Mouse (Mus musculus): ENCODE results near the gene Hoxd12. TPM values are rescaled to one million over a fixed set of nuclear protein-coding genes. Genes with fewer than 3 reads are reported as not detected.

Hoxd12 gene
- polyA plus RNA-seq, 1 experiment = not detected

- WGBS = 5% methylated on average over 14 of the region's 14 CpGs
- DNase-seq (ENCODE audit: low read depth, low spot score) = no peak
Measured at GRCm38 (mm10) chr2:74661685-74662084, 13.1 kb upstream of the Hoxd12 start.

- no peak for DNase-seq (ENCODE audit: low read depth, low spot score)
- WGBS = 7% methylated on average over 18 of the region's 18 CpGs
Measured at GRCm38 (mm10) chr2:74663291-74663925, 11.4 kb upstream of the Hoxd12 start.

GRCm38 (mm10) chr2:74666411-74666810 is 8.4 kb upstream of the Hoxd12 start:
- WGBS = 26% methylated on average over 7 of the region's 7 CpGs

GRCm38 (mm10) chr2:74667191-74667841 is 7.5 kb upstream of the Hoxd12 start:
- 8% methylated on average over 36 of the region's 36 CpGs for WGBS
- no peak for DNase-seq (ENCODE audit: low read depth, low spot score)

More at GRCm38 (mm10) chr2:74666411-74666810, 8.4 kb upstream of the Hoxd12 start:
- DNase-seq (ENCODE audit: low read depth, low spot score) = no peak

- no peak for DNase-seq (ENCODE audit: low read depth, low spot score)
- under 1% methylated on average over 49 of the region's 51 CpGs for WGBS
Measured at GRCm38 (mm10) chr2:74667842-74668357, 6.9 kb upstream of the Hoxd12 start, which contains the start of gene Hoxd13. Hoxd13 (plus strand) TSS chr2:74668310.

- 2% methylated on average over 65 of the region's 74 CpGs for WGBS
- no peak for DNase-seq (ENCODE audit: low read depth, low spot score)
Measured at GRCm38 (mm10) chr2:74668370-74669229, 6.2 kb upstream of the Hoxd12 start.

GRCm38 (mm10) chr2:74669230-74669578 is 5.6 kb upstream of the Hoxd12 start:
- WGBS = 3% methylated on average over 3 of the region's 3 CpGs
- no peak for DNase-seq (ENCODE audit: low read depth, low spot score)

- no peak for DNase-seq (ENCODE audit: low read depth, low spot score)
- WGBS = 12% methylated on average over 14 of the region's 14 CpGs
Measured at GRCm38 (mm10) chr2:74669650-74670235, 5.1 kb upstream of the Hoxd12 start.

- 46% methylated on average over 3 of the region's 3 CpGs for WGBS
- no peak for DNase-seq (ENCODE audit: low read depth, low spot score)
Measured at GRCm38 (mm10) chr2:74670632-74671188, 4.1 kb upstream of the Hoxd12 start.

- WGBS = 48% methylated on average over 5 of the region's 5 CpGs
- DNase-seq (ENCODE audit: low read depth, low spot score) = no peak
Measured at GRCm38 (mm10) chr2:74671847-74672246, 3.0 kb upstream of the Hoxd12 start.

- no peak for DNase-seq (ENCODE audit: low read depth, low spot score)
- 18% methylated on average over 40 of the region's 40 CpGs for WGBS
Measured at GRCm38 (mm10) chr2:74672481-74673362, 2.1 kb upstream of the Hoxd12 start.

- 29% methylated on average over 24 of the region's 24 CpGs for WGBS
- no peak for DNase-seq (ENCODE audit: low read depth, low spot score)
Measured at GRCm38 (mm10) chr2:74673835-74674425, 883 bp upstream of the Hoxd12 start.

GRCm38 (mm10) chr2:74675666-74676282 is 961 bp downstream of the Hoxd12 start:
- 41% methylated on average over 24 of the region's 24 CpGs for WGBS
- DNase-seq (ENCODE audit: low read depth, low spot score) = no peak

GRCm38 (mm10) chr2:74676376-74677052 is 1.7 kb downstream of the Hoxd12 start:
- DNase-seq (ENCODE audit: low read depth, low spot score) = no peak
- WGBS = 46% methylated on average over 9 of the region's 9 CpGs

- 64% methylated on average over 2 of the region's 2 CpGs for WGBS
Measured at GRCm38 (mm10) chr2:74677106-74677505, 2.3 kb downstream of the Hoxd12 start.

GRCm38 (mm10) chr2:74678891-74679595 is 4.2 kb downstream of the Hoxd12 start, which contains the start of gene Hoxd11:
Hoxd11 (plus strand) TSS chr2:74679557.
- WGBS = 9% methylated on average over 15 of the region's 15 CpGs

More at GRCm38 (mm10) chr2:74677106-74677505, 2.3 kb downstream of the Hoxd12 start:
- no peak for DNase-seq (ENCODE audit: low read depth, low spot score)

GRCm38 (mm10) chr2:74679596-74679971 is 4.8 kb downstream of the Hoxd12 start:
- DNase-seq (ENCODE audit: low read depth, low spot score) = no peak
- WGBS = 4% methylated on average over 26 of the region's 26 CpGs

More at GRCm38 (mm10) chr2:74678891-74679595, 4.2 kb downstream of the Hoxd12 start, which contains the start of gene Hoxd11:
- no peak for DNase-seq (ENCODE audit: low read depth, low spot score)

Data from large intestine, adult 2 months (tissue).